Mouse (Mus musculus): ENCODE results near the gene Notch1.

DNA sequence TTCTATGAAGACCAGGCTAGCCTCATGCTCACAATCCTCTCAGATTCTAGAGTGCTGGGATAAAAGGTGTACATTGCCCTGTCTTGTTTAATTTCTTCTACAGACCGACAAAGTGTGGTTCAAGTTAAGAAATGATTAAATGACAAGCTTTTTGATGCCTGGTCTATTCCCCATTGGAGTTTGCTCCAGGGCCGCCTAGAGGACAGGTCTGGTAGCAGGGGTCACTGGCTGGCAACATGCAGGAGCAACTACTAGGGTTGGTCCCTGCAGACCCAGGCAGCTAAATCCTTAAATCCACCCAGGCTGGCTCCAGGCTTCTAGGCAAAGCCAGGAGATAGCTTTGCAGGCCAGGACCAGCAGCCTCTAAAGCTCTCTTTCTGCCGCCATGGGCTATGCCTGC is 53.5 kb downstream of the Notch1 start:
- TF ChIP-seq CTCF (conservative IDR thresholded peaks at IDR 0.05; ENCODE audit: insufficient read depth, insufficient read length, low read depth, low read length) = no peak; the same call in 1 of the 2 replicates
- no peak for TF ChIP-seq POLR2A (IDR thresholded peaks at IDR 0.05; ENCODE audit: low read depth, low read length)

Measured in kidney, adult 2 months (tissue).